Mouse (Mus musculus): Measurements from ENCODE around the gene Tmprss6. TPM values are rescaled to one million over a fixed set of nuclear protein-coding genes. Genes with fewer than 3 reads are reported as not detected.

Tmprss6 gene
- total RNA-seq, 2 experiments from 2014 or later, result 0.10 to 1.0 TPM

DNA sequence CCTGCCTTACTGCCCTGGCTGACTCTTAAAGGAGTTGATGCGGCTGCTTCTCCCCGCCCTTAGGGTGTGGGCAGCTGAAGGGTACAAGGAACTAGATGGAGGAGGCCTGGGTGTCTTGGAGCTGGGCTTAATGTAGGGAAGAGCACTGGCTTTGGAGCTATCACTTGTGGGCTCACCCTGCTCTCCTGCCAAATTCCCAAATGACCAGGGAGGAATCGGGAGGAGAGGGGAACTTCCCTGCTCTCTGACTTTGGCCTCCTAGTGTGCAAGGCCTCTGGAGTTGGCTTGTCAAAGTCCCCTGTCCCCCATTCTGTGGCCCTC is 39.3 kb downstream of the Tmprss6 start:
- no peak for DNase-seq (ENCODE audit: low spot score in 2 of 2)
- intact Hi-C loops (cut with DNase I), result no loop called here

DNA sequence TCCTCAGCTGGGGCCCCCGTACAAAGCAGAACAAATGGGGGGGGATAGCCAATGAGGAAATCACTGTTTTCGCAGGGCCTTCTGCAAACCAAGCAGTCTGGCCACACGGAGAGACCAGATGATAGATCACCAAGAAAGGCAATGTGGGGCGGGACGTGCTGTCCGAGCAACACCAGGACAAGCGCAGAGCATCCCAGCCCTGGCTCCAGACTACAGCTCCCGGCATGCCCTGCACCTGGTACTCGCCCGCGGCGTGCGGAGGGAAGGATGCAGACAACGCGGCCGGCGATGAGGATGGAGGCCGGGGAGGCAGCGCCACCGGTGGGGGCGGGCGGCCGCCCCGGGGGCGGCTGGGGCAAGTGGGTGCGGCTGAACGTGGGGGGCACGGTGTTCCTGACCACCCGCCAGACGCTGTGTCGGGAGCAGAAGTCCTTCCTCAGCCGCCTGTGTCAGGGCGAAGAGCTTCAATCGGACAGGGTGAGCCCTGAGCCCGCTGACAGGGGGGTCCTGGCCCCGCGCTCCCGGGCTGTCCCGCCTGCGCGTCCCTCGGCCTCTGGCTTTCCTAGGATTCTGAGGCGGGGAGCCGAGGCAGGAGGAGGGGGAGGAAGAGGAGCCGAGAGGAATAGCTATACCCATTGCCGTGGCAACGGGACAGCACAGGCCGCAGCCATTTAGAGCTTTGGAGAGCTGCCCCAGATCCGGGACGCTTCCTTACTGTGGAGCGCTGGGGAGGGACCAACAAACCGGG is 39.9 kb downstream of the Tmprss6 start, which contains the start of gene Kctd17:
Kctd17 (plus strand) TSS at position 174 of the 748 bp plus-strand sequence.
- DNase-seq (ENCODE audit: low spot score in 2 of 2), result peak; percentile 87 to 90
- intact Hi-C loops (cut with DNase I), result no loop called here

DNA sequence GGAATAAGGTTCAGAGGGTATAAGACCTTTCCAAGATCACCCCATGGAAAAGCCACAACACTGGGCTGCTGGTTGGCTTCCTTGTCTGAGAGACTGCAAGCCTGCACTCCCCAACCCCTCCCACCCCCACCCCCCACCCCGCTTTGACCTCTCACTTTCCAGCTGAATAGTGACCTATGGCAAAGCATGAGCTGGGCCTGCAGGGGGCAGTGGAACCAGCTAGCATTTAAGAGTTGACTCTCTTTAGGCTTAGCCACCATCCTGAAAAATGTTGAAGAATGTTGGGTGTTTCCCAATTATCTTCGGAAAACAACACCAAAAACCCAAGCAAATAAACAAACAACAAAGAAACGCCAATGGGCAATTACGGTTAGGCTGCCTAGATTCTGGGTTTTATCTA is 43.2 kb downstream of the Tmprss6 start:
- intact Hi-C loops (cut with DNase I), result no loop called here
- DNase-seq (ENCODE audit: low spot score in 2 of 2), result no peak

DNA sequence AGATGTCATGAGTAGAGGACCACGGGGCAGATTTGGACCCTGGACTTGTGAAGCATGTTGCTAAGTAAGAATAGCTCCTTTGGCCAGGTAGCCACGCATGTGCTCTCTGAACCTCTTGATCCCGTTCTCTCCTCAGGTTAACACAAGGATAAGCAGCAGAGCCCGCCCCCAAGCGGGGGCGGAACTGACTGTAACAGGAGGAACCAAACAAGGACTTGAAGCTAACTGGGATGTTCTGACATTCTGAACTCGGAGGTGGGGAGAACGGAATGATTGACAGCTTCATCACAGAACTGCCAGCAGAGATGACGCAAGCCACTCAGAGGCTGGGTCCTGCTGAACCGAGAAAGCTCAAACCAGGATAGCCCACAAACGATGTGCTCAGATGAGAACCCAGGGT is 43.9 kb downstream of the Tmprss6 start:
- no peak for DNase-seq (ENCODE audit: low spot score in 2 of 2)
- intact Hi-C loops (cut with DNase I), result loop anchor here (5.0 kb wide), 1 partner anchor 167 kb away; no protein-coding TSS in a partner anchor

- intact Hi-C loops (cut with DNase I), result loop anchor here (2.0 to 5.0 kb wide), 2 partner anchors 68 to 165 kb away; no protein-coding TSS in a partner anchor
Measured at GRCm38 (mm10) chr15:78422046-78422956, 46.1 kb downstream of the Tmprss6 start.

DNA sequence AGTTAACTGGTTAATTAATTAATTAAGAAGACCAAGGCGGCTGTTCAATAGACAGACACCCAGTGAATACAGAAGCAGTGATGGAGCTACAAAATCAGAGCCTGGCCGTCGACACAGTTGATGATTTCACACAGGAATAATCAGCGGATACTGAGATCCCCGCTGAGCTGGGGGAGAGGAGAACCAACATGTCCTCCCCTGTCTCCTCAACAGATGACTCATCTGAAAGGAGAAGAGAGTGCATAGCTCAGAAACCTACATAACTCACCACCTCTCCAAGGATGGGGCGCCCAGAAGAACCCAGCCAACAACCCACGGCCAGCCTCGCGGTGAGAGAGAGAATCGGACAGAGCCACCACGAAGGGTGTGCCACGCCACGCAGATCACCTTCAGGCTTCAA is 48.0 kb downstream of the Tmprss6 start:
- intact Hi-C loops (cut with DNase I), result loop anchor here (5.0 kb wide), 1 partner anchor 163 kb away; no protein-coding TSS in a partner anchor
- no peak for DNase-seq (ENCODE audit: low spot score in 2 of 2)

More at GRCm38 (mm10) chr15:78422046-78422956, 46.1 kb downstream of the Tmprss6 start:
- peak; percentile 74 to 81 for DNase-seq (ENCODE audit: low spot score in 2 of 2)

DNA sequence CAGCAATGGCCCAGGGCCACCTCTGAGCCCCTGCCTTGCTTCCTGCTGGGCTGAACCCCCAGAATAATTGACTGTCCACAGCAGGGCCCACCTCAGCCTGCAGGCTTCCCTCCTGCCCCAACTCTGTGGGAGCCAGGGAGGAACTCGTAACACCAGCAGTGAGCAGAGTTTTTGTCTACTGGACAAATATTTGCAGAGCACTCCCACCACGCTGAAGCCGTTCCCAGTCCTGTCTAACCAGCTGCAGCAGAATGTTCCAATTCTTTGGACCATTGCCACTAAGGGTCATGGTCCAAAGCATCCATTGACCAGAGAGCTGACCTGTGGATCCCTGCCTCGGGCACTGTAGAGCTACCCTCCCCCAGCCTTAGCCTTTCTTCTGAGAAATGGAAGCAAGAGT is 51.5 kb downstream of the Tmprss6 start:
- intact Hi-C loops (cut with DNase I), result no loop called here
- DNase-seq (ENCODE audit: low spot score in 2 of 2), result no peak

GRCm38 (mm10) chr15:78414157-78414556 is 54.3 kb downstream of the Tmprss6 start:
- DNase-seq (ENCODE audit: low spot score in 2 of 2), result no peak
- intact Hi-C loops (cut with DNase I), result no loop called here

- DNase-seq (ENCODE audit: low spot score in 2 of 2), result no peak
- intact Hi-C loops (cut with DNase I), result no loop called here
Measured at GRCm38 (mm10) chr15:78413719-78414117, 54.7 kb downstream of the Tmprss6 start.

DNA sequence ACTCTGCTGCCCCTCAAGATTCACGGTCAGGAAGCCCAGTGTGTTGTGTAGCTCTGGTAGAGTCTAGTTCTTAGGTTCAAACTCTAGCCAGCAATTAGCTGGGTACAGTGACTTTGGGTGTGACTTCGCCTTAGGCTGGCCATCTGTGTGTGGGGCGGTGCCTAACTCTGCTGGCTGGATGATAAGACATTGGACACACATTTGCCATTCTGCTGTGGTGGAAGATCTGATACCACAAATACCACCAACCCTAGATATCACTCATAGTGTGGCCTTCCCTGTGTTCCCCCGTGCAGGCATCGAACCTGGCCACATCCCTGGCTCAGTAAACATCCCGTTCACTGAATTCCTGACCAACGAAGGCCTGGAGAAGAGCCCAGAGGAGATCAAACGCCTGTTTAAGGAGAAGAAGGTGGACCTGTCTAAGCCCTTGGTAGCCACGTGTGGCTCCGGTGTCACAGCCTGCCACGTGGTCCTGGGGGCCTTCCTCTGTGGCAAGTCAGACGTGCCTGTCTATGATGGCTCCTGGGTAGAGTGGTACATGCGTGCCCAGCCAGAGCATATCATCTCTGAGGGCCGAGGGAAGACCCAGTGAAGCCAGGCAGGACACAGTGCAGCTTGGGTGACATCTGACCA is 55.2 kb downstream of the Tmprss6 start:
- DNase-seq (ENCODE audit: low spot score in 2 of 2), result no peak
- intact Hi-C loops (cut with DNase I), result no loop called here

DNA sequence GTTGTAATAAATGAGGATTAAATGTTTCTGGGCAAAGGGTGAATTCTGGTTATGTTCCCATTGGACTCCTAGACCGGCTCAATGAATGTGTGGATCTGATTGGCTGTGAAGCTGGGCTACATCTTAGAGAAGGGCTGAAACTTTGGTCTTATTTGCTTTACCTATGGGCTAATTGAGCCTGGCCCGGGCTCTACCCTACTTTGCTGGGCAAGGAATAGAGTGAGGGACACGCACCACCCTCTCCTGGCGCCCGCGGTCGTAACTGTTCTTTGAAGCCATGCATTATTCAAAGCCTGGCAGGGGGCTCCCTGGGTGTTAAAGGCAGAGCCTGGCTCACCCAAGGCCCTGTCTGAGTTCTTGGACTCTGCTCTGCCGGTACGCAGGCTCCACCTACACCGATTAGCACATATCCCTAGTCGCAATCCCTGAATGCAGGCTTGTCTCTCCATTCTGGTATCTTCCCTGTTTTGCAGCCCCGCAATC is 58.8 kb downstream of the Tmprss6 start:
- intact Hi-C loops (cut with DNase I), result no loop called here

GRCm38 (mm10) chr15:78406293-78406934 is 62.0 kb downstream of the Tmprss6 start, which contains the start of gene Mpst:
Gene Mpst, plus strand, starts transcription at chr15:78406416.
- DNase-seq (ENCODE audit: low spot score in 2 of 2), result peak; percentile 92
- intact Hi-C loops (cut with DNase I), result no loop called here

More for the DNA sequence above, 58.8 kb downstream of the Tmprss6 start:
- no peak for DNase-seq (ENCODE audit: low spot score in 2 of 2)

DNA sequence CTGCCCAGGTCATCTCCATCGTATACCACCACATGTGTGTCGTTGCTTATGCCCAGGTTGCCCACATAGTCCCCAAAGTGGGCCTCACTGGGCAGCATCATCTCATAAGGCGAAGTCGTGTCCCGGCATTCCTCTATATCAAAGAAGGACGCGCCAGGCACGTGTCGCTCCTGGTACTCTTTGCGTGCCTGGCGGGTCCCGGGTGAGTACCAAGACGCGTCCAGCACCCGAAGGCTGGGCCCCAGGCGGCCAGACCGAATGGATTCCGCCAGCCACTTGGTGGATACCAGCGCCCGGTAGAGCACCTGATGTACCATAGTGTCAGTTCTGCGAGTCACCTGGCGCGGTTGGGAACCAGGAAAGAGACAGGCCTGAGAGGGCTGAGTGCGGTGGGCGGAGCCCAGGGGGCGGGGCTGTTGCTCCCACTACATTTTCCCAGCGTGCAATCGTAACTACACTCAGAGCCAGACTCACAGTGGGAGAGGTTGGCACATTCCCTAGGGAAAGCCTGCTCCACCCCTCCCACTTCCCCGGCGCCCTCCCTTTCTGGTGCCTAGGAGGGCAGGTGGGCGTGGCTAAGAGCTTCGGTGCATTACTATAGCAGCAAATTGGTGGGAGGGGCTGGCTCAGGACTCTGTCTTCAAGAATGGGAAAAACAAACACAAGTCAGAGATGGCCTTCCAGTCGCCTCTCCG is 62.8 kb downstream of the Tmprss6 start, which contains the start of gene Tst:
Tst (minus strand) TSS at position 391 of the 695 bp plus-strand sequence.
- DNase-seq (ENCODE audit: low spot score in 2 of 2), result peak; percentile 81 to 83
- intact Hi-C loops (cut with DNase I), result no loop called here

- intact Hi-C loops (cut with DNase I), result no loop called here
- DNase-seq (ENCODE audit: low spot score in 2 of 2), result no peak
Measured at GRCm38 (mm10) chr15:78405098-78405497, 63.3 kb downstream of the Tmprss6 start.

DNA sequence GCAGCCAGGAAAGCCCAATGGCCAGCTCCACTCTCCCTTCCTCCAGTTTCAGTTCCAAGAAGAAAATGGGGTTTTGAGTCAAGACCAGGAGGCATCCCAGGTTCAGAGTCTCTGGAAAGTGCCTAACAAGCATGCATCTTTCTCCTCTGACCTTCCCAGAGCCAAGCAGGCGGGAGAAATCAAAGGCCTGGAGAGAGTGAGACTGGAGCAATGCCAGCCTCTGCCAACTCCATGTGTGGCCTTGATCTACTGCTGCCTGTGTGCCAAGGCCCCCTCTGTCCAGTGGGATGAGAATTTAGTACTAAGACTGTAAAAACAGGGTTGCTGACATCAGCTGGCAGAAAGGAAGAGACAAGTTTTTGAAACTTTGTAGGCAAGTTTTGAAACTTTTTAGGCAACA is 64.5 kb downstream of the Tmprss6 start:
- intact Hi-C loops (cut with DNase I), result no loop called here
- DNase-seq (ENCODE audit: low spot score in 2 of 2), result no peak

- intact Hi-C loops (cut with DNase I), result no loop called here
- no peak for DNase-seq (ENCODE audit: low spot score in 2 of 2)
Measured at GRCm38 (mm10) chr15:78403301-78403741, 65.1 kb downstream of the Tmprss6 start.

DNA sequence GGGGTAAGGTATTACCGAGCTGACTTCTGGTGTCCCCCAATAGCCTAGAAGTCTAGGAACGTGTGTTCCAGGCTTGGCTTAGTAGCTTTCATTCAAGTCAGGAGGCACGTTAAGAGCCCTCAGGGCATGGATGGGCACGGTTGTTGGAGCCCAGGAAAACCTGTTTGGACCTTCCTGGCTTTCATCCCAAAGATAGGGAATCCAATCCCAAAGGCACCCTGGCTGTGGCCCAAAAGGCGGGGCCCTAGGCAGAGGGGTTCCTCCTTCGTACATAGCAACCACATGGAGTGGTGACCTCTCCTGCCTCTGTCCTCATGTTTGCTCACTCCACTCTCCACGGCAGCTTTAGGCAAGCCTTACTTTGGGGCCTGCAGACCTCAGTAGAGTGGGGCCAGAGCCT is 66.0 kb downstream of the Tmprss6 start:
- intact Hi-C loops (cut with DNase I), result no loop called here
- DNase-seq (ENCODE audit: low spot score in 2 of 2), result no peak

- peak in 1 of 2 experiments; percentile 44 for DNase-seq (ENCODE audit: low spot score in 2 of 2)
- intact Hi-C loops (cut with DNase I), result no loop called here
Measured at GRCm38 (mm10) chr15:78401921-78402320, 66.5 kb downstream of the Tmprss6 start.

DNA sequence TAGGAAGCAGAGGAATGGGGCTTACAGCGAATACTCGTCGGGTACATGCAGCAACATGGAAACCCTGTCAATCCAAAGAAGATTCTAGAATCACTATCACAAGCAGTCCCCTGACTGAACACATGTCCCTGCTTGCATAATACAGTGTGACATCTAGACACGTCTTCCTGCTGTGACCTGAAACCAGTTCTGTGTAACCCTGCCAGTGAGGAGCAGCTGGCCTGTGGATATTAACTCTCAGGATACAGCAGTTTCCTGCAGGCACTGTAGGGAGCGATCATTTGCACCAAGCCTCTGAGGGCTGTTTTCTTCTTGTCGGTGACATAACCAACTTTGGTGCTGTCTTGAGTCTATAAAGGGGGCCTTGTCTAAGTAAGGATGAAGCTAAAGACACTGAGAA is 67.1 kb downstream of the Tmprss6 start:
- intact Hi-C loops (cut with DNase I), result no loop called here
- DNase-seq (ENCODE audit: low spot score in 2 of 2), result no peak

Data from left cerebral cortex, postnatal 36 days (tissue).